Mouse (Mus musculus): Measurements from ENCODE around the gene Minos1. TPM values are rescaled to one million over a fixed set of nuclear protein-coding genes. Genes with fewer than 3 reads are reported as not detected.

Minos1 gene
- polyA plus RNA-seq, 1 experiment from 2014 or later = 407 TPM

DNA sequence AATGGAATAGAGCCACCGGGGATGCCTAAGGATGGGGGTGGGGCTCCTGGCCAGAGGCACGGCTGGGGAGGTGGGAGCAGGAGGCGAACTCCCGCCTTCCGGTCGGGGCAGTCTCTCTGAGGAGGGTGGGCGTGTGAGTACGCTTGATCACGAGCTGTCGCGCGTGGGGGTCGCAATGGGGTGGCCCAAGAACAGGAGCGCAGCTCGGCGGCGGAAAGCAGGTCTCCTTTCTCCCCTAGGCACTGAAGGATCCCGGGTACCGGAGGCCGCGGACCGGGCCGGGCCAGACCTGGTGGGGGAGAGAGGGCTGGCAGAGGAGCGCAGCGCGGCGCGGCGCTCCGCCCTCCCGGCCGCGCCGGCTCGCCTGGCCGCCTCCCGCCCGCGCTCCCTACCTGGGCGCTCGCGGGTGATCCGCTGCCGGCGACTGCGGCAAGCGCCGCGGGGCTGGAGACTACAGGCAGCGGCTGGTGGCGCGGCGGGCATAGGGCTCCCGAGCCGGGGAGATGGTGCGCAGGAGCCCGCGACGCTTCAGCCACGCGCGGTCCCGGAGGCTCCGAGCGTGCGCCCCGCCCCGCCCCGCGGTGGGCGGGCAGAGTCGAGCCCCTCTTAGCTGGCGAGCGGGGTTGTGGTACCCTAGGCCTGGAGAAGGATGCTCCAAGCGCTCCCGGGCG is 55.7 kb downstream of the Minos1 start, which contains the start of gene Htr6:
Htr6 (minus strand) TSS at position 530 of the 671 bp plus-strand sequence.
- Histone ChIP-seq H3K27me3 (peaks cover 74% of the 10 kb centered on the region), H3K27ac (no peak within 1 kb of the TSS), H3K36me3 (no peaks in the 10 kb centered on the region), H3K4me3 (peak within 1 kb of the TSS; percentile 54), H3K4me1 (peaks cover 19% of the 10 kb centered on the region), H3K9me3 (replicated peaks) (no peaks in the 10 kb centered on the region), H3K9ac (peak within 1 kb of the TSS; percentile 64), H3K4me2 (replicated peaks) (peak within 1 kb of the TSS; percentile 88)
- WGBS = under 1% methylated on average over 52 of the region's 77 CpGs
- 0 out of 2 replicates have a peak, but pooled peaks have one; percentile 40 for ATAC-seq (ENCODE audit: low FRiP score)

DNA sequence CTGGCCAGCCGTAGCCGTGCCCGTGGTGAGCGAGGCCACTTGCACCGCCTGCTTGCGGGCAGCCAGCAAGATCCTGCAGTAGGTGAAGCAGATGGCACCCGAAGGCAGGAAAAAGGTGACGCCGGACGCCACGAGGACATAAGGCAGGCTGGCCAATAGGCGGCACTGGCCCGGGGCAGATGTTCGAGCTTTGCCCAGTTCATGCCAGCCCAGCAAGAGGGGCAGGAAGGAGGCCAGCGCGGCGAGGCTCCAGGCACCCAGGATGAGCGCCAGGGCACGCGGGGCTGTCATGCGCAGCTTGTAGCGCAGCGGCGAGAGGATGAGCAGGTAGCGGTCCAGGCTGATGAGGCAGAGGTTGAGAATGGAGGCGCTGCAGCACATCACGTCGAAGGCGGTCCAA is 56.9 kb downstream of the Minos1 start:
- Histone ChIP-seq H3K27ac (no peak overlapping the region), H3K9me3 (replicated peaks) (no peaks in the 10 kb centered on the region), H3K4me2 (replicated peaks) (peak overlapping the region; percentile 88), H3K4me3 (peak overlapping the region; percentile 54), H3K9ac (no peak overlapping the region), H3K4me1 (peaks cover 19% of the 10 kb centered on the region), H3K27me3 (peaks cover 80% of the 10 kb centered on the region), H3K36me3 (no peaks in the 10 kb centered on the region)
- 17% methylated on average over 29 of the region's 29 CpGs for WGBS
- ATAC-seq (ENCODE audit: low FRiP score) = no peak

DNA sequence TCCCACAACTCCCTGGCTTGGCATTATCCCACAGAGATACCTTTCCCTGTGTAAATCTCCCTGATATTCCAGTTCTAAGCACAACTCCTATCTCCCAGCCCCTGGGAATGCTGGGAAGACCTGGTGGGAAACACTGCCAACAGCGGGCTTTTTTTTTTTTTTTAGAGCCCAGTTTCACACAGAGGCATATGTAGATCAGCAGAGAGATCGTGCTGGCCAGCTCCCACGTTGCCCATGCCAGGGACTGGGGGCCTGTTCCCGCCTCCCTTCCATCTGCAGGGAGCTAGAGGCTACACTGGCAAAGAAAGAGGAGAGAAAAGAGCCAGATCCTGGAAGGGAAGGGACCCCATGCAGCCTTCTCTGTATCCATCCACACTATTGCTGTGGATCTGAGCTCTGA is 62.6 kb downstream of the Minos1 start:
- H3K4me1 ChIP-seq = no peaks in the 10 kb centered on the region
- no peak overlapping the region for H3K4me3 ChIP-seq
- H3K27me3 ChIP-seq = peaks cover 54% of the 10 kb centered on the region
- WGBS = 39% methylated on average over 4 of the region's 4 CpGs
- no peaks in the 10 kb centered on the region for H3K9me3 ChIP-seq (replicated peaks)
- no peak overlapping the region for H3K27ac ChIP-seq
- H3K4me2 ChIP-seq (replicated peaks) = no peak overlapping the region
- H3K36me3 ChIP-seq = no peaks in the 10 kb centered on the region
- no peak for ATAC-seq (ENCODE audit: low FRiP score)
- no peak overlapping the region for H3K9ac ChIP-seq

DNA sequence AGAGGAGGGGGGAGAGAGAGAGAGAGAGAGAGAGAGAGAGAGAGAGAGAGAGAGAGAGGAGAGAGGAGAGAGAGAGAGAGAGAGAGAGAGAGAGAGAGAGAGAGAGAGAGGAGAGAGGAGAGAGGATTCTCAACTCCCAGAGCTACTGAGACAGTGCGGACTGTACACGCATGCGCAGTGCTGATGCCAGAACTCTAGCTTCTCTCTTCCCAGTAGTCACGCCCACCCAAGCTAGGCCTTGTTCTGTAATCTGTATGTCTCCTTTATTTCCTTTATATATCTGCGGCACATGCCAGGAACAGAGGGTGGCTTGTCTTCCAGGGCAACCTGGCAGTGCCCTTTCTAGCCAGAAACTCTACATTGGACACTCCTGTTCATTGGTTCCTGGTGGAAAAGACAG is 66.1 kb downstream of the Minos1 start:
- Histone ChIP-seq H3K9me3 (replicated peaks) (no peaks in the 10 kb centered on the region), H3K27ac (no peak overlapping the region), H3K9ac (no peak overlapping the region), H3K4me2 (replicated peaks) (no peak overlapping the region), H3K36me3 (no peaks in the 10 kb centered on the region), H3K4me3 (no peak overlapping the region), H3K4me1 (no peaks in the 10 kb centered on the region), H3K27me3 (peaks cover 27% of the 10 kb centered on the region; the same call in 1 of the 2 replicates)
- 96% methylated on average over 5 of the region's 5 CpGs for WGBS
- no peak for ATAC-seq (ENCODE audit: low FRiP score)

DNA sequence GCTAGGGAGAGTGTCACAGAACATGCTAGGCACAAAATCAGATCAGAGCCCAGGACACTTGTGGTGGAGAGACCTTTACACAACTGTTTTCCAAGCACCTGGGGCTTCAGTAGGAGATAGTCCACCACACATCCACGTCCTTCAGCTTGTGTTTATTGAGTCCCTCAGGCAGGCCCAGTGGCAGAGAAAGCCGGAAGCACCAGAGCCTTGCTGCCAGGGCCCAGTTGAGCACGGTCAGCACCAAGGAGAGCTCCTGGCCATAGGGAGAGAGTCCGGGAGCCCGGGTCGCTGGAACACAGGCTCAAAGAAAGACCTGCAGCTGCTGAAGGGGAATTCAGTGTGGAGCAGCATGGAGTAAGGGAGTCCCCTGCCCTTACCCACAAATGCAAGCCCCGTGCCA is 71.3 kb downstream of the Minos1 start:
- no peak overlapping the region for H3K27ac ChIP-seq
- H3K36me3 ChIP-seq = no peaks in the 10 kb centered on the region
- H3K4me3 ChIP-seq = no peak overlapping the region
- ATAC-seq (ENCODE audit: low FRiP score) = no peak
- H3K4me2 ChIP-seq (replicated peaks) = no peak overlapping the region
- 7% methylated on average over 7 of the region's 7 CpGs for WGBS
- no peaks in the 10 kb centered on the region for H3K9me3 ChIP-seq (replicated peaks)
- H3K4me1 ChIP-seq = peaks cover 7% of the 10 kb centered on the region; the same call in 1 of the 2 replicates
- peaks cover 10% of the 10 kb centered on the region for H3K27me3 ChIP-seq
- no peak overlapping the region for H3K9ac ChIP-seq

DNA sequence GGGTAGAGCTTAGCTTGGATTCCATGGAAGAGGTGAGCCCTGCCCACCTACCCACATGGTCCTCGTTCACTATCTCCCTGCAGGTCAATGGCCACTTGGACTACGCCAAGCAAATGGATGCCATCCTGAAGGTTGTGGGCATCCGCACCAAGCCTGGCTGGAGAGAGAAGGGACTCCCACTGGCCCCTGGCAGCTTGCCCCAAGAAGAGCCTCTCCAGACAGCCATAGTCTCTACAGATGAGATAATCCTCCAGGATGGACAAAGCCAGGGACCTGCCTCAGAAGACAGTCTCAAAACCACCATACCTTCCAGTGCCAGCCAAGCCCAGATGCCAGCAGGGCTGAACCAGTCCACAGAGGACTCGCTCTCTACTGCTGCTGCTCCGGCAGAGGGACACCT is 72.9 kb downstream of the Minos1 start:
- no peaks in the 10 kb centered on the region for H3K9me3 ChIP-seq (replicated peaks)
- H3K9ac ChIP-seq = no peak overlapping the region
- no peak for ATAC-seq (ENCODE audit: low FRiP score)
- H3K4me3 ChIP-seq = no peak overlapping the region
- H3K27me3 ChIP-seq = peaks cover 10% of the 10 kb centered on the region
- H3K36me3 ChIP-seq = no peaks in the 10 kb centered on the region
- H3K27ac ChIP-seq = no peak overlapping the region
- WGBS = 86% methylated on average over 5 of the region's 5 CpGs
- peaks cover 17% of the 10 kb centered on the region for H3K4me1 ChIP-seq
- H3K4me2 ChIP-seq (replicated peaks) = no peak overlapping the region

DNA sequence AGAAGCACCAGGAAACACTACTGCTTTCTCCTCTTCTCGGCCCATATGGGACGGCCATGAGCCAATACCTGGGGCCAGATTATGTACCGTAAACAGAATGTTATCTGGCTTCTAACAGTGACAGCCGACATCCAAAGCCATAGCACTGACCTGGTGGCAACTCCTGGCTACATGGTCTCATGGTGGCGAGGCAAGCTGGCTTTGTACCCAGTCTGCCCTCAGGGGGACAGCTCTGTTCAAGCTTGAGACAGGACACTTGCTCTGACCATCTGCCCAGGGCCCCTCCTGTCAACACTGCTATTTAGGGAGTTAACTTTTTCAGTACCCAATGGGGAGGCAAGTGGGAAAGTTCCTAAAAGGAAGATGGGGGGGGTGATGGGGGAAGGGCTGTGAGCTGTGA is 73.6 kb downstream of the Minos1 start:
- WGBS = 76% methylated on average over 5 of the region's 5 CpGs
- Histone ChIP-seq H3K36me3 (no peaks in the 10 kb centered on the region), H3K4me3 (no peak overlapping the region), H3K9ac (no peak overlapping the region), H3K27ac (no peak overlapping the region), H3K9me3 (replicated peaks) (no peaks in the 10 kb centered on the region), H3K4me2 (replicated peaks) (no peak overlapping the region), H3K4me1 (peaks cover 21% of the 10 kb centered on the region), H3K27me3 (peaks cover 13% of the 10 kb centered on the region)
- no peak for ATAC-seq (ENCODE audit: low FRiP score)

DNA sequence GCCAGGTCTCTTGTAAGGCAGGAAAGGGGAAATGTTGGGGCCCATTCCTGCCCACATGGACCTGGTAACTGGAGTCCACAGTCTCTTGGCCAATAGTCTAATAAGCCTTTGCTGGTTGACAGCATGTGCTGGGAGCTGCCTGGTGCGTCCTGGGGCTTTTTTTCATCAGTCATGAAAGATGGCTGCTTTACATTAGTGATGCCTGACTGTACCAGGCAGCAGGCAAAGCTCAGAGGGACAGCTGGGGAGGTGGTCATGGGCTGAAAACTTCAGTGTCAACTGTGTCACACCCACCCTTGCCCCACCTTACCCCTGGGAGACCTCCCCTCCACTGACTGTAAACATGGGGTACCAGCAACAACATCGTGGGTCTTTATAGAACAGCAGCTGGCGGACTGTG is 75.2 kb downstream of the Minos1 start:
- 70% methylated on average over 3 of the region's 3 CpGs for WGBS
- peaks cover 13% of the 10 kb centered on the region for H3K27me3 ChIP-seq

DNA sequence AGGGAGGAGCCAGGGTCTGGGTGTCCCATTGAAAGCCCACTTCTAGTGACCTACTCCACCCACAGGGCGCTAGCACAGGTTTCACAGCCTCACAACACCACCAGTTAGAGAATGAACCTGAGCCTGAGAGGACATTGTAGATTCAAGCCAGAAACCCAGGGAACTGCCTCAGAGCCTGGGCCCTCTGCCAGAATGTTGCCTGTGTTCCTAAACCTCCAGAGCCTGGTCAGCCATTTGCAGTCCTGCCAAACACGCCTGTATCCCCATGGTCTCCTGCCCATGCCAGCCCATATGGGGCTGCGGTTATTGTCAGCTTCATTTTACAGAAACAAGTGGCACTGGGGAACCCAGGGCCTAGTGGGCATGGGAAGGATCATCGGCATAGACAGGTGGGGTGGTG is 75.6 kb downstream of the Minos1 start:
- Histone ChIP-seq H3K9me3 (replicated peaks) (no peaks in the 10 kb centered on the region), H3K9ac (no peak overlapping the region), H3K4me3 (no peak overlapping the region), H3K4me1 (peaks cover 21% of the 10 kb centered on the region), H3K27me3 (peaks cover 13% of the 10 kb centered on the region), H3K27ac (no peak overlapping the region), H3K36me3 (no peaks in the 10 kb centered on the region), H3K4me2 (replicated peaks) (no peak overlapping the region)
- 89% methylated on average over 4 of the region's 4 CpGs for WGBS
- ATAC-seq (ENCODE audit: low FRiP score) = no peak

More for the DNA sequence above, 75.2 kb downstream of the Minos1 start:
- Histone ChIP-seq H3K4me1 (peaks cover 21% of the 10 kb centered on the region), H3K9ac (no peak overlapping the region), H3K4me2 (replicated peaks) (no peak overlapping the region), H3K4me3 (no peak overlapping the region), H3K27ac (no peak overlapping the region), H3K9me3 (replicated peaks) (no peaks in the 10 kb centered on the region), H3K36me3 (no peaks in the 10 kb centered on the region)
- no peak for ATAC-seq (ENCODE audit: low FRiP score)

DNA sequence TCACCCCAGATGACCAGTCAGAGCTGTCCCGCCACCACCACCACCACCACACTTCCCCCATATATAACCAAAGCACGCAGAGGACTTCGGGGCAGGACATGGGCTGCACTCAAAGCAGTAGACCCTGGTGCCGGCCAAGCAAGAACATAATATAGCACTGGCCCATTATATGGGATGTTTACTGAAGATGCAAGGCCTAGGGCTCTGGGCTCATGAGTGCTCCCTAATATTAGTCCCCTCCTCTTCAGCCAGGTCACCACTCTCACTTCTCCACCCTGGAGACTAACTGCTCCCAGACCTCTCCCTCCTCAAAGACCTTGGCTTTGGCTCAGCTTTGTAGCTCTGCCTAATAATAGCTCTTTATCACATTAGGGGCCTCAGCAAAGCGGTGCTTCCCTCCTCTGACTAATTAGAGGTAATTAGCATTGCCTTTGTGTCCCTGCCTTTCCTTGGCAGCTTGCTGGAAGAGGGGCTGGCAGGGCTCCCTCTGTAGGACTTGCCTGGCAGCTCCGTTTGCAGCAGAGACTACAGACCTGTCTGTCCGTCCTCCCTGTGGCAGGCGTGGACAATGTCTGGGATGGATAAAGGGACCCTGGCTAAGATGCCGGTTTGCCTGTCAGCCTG is 76.5 kb downstream of the Minos1 start:
- peaks cover 8% of the 10 kb centered on the region; the same call in 1 of the 2 replicates for H3K27me3 ChIP-seq
- peak; percentile 51 for ATAC-seq (ENCODE audit: low FRiP score)
- peak overlapping the region; percentile 24; the same call in 1 of the 2 replicates for H3K27ac ChIP-seq
- no peak overlapping the region for H3K4me3 ChIP-seq
- no peaks in the 10 kb centered on the region for H3K9me3 ChIP-seq (replicated peaks)
- no peak overlapping the region for H3K4me2 ChIP-seq (replicated peaks)
- WGBS = 46% methylated on average over 9 of the region's 9 CpGs
- H3K9ac ChIP-seq = no peak overlapping the region
- H3K4me1 ChIP-seq = peaks cover 21% of the 10 kb centered on the region
- no peaks in the 10 kb centered on the region for H3K36me3 ChIP-seq

DNA sequence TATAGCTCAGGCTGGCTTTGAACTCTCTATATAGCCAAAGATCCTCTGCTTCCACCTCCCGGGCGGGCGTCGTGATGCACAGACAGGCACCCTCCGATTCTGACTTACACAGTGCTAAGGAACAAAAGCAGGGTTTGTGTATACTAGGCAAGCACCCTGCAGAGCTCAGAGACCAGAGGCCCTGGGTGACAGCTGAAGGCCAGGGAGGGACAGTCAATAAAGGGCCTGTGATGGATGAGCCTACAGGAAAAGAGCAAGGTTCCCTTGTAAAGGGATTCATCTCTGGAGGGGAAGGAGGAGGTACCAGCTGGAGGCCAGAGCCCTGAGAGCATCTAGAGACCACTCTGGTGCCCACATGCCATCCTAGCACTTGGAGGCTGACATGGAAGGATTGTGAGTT is 77.5 kb downstream of the Minos1 start:
- Histone ChIP-seq H3K4me3 (no peak overlapping the region), H3K4me1 (peaks cover 21% of the 10 kb centered on the region), H3K27me3 (peaks cover 8% of the 10 kb centered on the region; the same call in 1 of the 2 replicates), H3K9ac (no peak overlapping the region), H3K4me2 (replicated peaks) (no peak overlapping the region), H3K36me3 (no peaks in the 10 kb centered on the region), H3K27ac (no peak overlapping the region), H3K9me3 (replicated peaks) (no peaks in the 10 kb centered on the region)
- ATAC-seq (ENCODE audit: low FRiP score) = no peak
- 24% methylated on average over 5 of the region's 5 CpGs for WGBS

DNA sequence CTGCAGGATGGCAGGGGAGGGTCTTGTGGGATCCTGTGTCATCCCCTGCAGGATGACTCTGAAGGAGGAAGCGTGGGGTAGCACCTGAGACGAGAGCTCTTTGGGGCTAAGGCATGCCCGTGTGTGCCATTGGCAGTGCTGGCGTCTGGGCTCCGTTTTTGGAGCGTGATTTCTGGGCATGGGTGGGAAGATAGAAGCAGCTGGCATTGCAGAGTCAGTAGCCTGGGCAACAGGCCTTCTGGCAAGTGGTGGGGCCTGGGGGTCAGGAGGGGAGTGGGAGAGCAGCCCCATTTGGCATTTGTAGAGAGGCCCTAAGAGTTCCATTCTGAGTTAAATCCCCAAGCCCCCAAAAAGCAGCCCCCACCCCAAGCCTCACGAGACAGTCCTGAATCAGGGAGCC is 78.1 kb downstream of the Minos1 start:
- ATAC-seq (ENCODE audit: low FRiP score) = no peak
- WGBS = 79% methylated on average over 7 of the region's 7 CpGs
- no peak overlapping the region for H3K9ac ChIP-seq
- H3K9me3 ChIP-seq (replicated peaks) = no peaks in the 10 kb centered on the region
- no peak overlapping the region for H3K4me3 ChIP-seq
- H3K4me1 ChIP-seq = peaks cover 21% of the 10 kb centered on the region
- no peak overlapping the region for H3K4me2 ChIP-seq (replicated peaks)
- no peak overlapping the region for H3K27ac ChIP-seq
- no peaks in the 10 kb centered on the region for H3K36me3 ChIP-seq
- H3K27me3 ChIP-seq = 0 out of 2 replicates have a peak, but pooled peaks cover 8% of the 10 kb centered on the region

Measured in hindbrain, embryonic 12.5 days (tissue).